Mouse (Mus musculus): Measurements from ENCODE around the gene Lpp. TPM values are rescaled to one million over a fixed set of nuclear protein-coding genes. Genes with fewer than 3 reads are reported as not detected.

The Lpp gene
- total and polyA plus RNA-seq, 3 experiments: 0.64 to 1.2 (median 0.68) TPM

DNA sequence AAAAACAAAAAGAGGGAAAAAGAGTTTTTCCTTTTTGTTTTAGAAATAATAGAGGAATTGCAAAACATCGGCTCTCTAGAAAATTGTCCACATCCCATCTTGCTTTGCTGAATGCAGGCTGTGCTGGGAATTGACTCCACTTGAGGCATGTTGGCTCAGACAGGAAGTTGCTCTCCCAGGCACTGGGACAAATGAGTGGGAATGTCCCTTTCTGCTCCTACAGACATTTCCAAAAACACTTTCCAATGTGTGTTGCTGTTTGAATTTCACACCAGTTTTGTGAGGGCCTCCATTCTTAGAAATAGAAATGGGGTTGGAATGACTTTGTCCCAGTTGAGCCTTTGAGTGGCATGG is 116.5 kb downstream of the Lpp start:
- no peaks in the 10 kb centered on the region for H3K79me2 ChIP-seq (replicated peaks; ENCODE audit: control insufficient read depth, extremely low read depth, insufficient read depth, poor library complexity, severe bottlenecking)
- no peak for TF ChIP-seq RCOR1 (conservative IDR thresholded peaks at IDR 0.05; ENCODE audit: low read depth, low read length)
- TF ChIP-seq MAZ (IDR thresholded peaks at IDR 0.05; ENCODE audit: low read depth, low read length): no peak
- no peak for DNase-seq (ENCODE audit: extremely low read depth)
- H3K4me3 ChIP-seq (replicated peaks in 1 of 3; ENCODE audit: low read depth in 2 of 3, low read length in 2 of 3, poor library complexity in 1 of 3): no peak overlapping the region
- no peak overlapping the region for H3K27ac ChIP-seq (ENCODE audit: insufficient read depth, low read depth)
- H3K9me3 ChIP-seq (replicated peaks; ENCODE audit: low read length): no peaks in the 10 kb centered on the region
- H3K4me2 ChIP-seq (ENCODE audit: insufficient read depth, low read depth, poor library complexity, severe bottlenecking): no peak overlapping the region
- H3K36me3 ChIP-seq (replicated peaks in 1 of 2; ENCODE audit: control insufficient read depth in 1 of 2, insufficient read depth in 1 of 2, low read length in 1 of 2): no peaks in the 10 kb centered on the region
- H3K9ac ChIP-seq (ENCODE audit: insufficient read depth, low read depth): no peak overlapping the region
- dilution Hi-C loops (cut with MboI; ENCODE audit: extremely low pct_ligation_motif_present, extremely low pct_unique_long_range_greater_than_20kb, low sequenced_read_pairs): no loop called here
- peaks cover 22 to 59% of the 10 kb centered on the region in 2 experiments for H3K4me1 ChIP-seq (ENCODE audit: control insufficient read depth in 1 of 2, insufficient read depth in 2 of 2)
- in situ Hi-C loops (cut with MboI; ENCODE audit: low pct_ligation_motif_present, low pct_unique_long_range_greater_than_20kb, low sequenced_read_pairs): no loop called here
- H3K27me3 ChIP-seq (replicated peaks): no peaks in the 10 kb centered on the region

DNA sequence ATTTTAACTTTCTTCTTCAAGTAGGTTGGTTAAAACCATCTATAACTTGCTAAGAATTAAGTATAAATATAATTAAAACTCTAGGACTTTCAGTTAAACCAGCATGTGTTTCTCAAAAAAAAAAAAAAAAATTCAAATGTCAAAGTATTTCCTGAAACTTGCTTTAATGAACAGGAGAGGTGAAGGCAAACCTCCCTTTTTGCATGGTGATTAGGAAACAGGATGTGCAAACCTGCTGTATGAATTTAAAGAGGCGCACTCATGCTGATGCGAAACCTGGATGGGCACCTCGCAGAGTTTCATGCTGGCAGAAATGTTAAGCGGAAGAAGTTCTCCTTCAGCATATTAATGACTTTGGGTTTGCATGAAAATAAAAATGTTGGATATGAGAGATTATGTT is 119.9 kb downstream of the Lpp start:
- peaks cover 0 to 26% of the 10 kb centered on the region in 2 experiments; a peak in 2 of 4 replicates for H3K4me1 ChIP-seq (ENCODE audit: control insufficient read depth in 1 of 2, insufficient read depth in 2 of 2)
- TF ChIP-seq MAX (IDR thresholded peaks at IDR 0.05; ENCODE audit: low read length) (no peak), JUND (conservative IDR thresholded peaks at IDR 0.05; ENCODE audit: low read depth, low read length) (no peak), HCFC1 (IDR thresholded peaks at IDR 0.05; ENCODE audit: low read depth, low read length) (no peak), ZNF384 (IDR thresholded peaks at IDR 0.05; ENCODE audit: low read depth, low read length) (peak; percentile 75), USF2 (conservative IDR thresholded peaks at IDR 0.05; ENCODE audit: low read depth, low read length) (no peak), EP300 (IDR thresholded peaks at IDR 0.05; ENCODE audit: low read length) (0 out of 2 replicates have a peak, but pooled peaks have one; percentile 32), MAFK (IDR thresholded peaks at IDR 0.05; ENCODE audit: insufficient replicate concordance, low read length) (no peak)
- no peak overlapping the region for H3K4me3 ChIP-seq (replicated peaks in 1 of 3; ENCODE audit: low read depth in 2 of 3, low read length in 2 of 3, poor library complexity in 1 of 3)
- H3K79me2 ChIP-seq (replicated peaks; ENCODE audit: control insufficient read depth, extremely low read depth, insufficient read depth, poor library complexity, severe bottlenecking): no peaks in the 10 kb centered on the region
- dilution Hi-C loops (cut with MboI; ENCODE audit: extremely low pct_ligation_motif_present, extremely low pct_unique_long_range_greater_than_20kb, low sequenced_read_pairs): no loop called here
- H3K9ac ChIP-seq (ENCODE audit: insufficient read depth, low read depth): no peak overlapping the region
- no peaks in the 10 kb centered on the region for H3K36me3 ChIP-seq (replicated peaks in 1 of 2; ENCODE audit: control insufficient read depth in 1 of 2, insufficient read depth in 1 of 2, low read length in 1 of 2)
- H3K27ac ChIP-seq (ENCODE audit: insufficient read depth, low read depth): no peak overlapping the region
- in situ Hi-C loops (cut with MboI; ENCODE audit: low pct_ligation_motif_present, low pct_unique_long_range_greater_than_20kb, low sequenced_read_pairs): no loop called here
- no peaks in the 10 kb centered on the region for H3K27me3 ChIP-seq (replicated peaks)
- no peak for DNase-seq (ENCODE audit: extremely low read depth)
- H3K4me2 ChIP-seq (ENCODE audit: insufficient read depth, low read depth, poor library complexity, severe bottlenecking): no peak overlapping the region; the same call in 1 of the 2 replicates
- no peaks in the 10 kb centered on the region for H3K9me3 ChIP-seq (replicated peaks; ENCODE audit: low read length)

- Histone ChIP-seq H3K4me3 (replicated peaks in 1 of 3; ENCODE audit: low read depth in 2 of 3, low read length in 2 of 3, poor library complexity in 1 of 3) (no peak overlapping the region), H3K27ac (ENCODE audit: insufficient read depth, low read depth) (no peak overlapping the region), H3K79me2 (replicated peaks; ENCODE audit: control insufficient read depth, extremely low read depth, insufficient read depth, poor library complexity, severe bottlenecking) (no peaks in the 10 kb centered on the region), H3K4me1 (ENCODE audit: control insufficient read depth in 1 of 2, insufficient read depth in 2 of 2) (peaks cover 0 to 19% of the 10 kb centered on the region in 2 experiments; a peak in 2 of 4 replicates), H3K36me3 (replicated peaks in 1 of 2; ENCODE audit: control insufficient read depth in 1 of 2, insufficient read depth in 1 of 2, low read length in 1 of 2) (no peaks in the 10 kb centered on the region), H3K4me2 (ENCODE audit: insufficient read depth, low read depth, poor library complexity, severe bottlenecking) (no peak overlapping the region), H3K9ac (ENCODE audit: insufficient read depth, low read depth) (no peak overlapping the region), H3K27me3 (replicated peaks) (no peaks in the 10 kb centered on the region), H3K9me3 (replicated peaks; ENCODE audit: low read length) (no peaks in the 10 kb centered on the region)
- DNase-seq (ENCODE audit: extremely low read depth): no peak
- dilution Hi-C loops (cut with MboI; ENCODE audit: extremely low pct_ligation_motif_present, extremely low pct_unique_long_range_greater_than_20kb, low sequenced_read_pairs): no loop called here
- TF ChIP-seq RAD21 (IDR thresholded peaks at IDR 0.05; ENCODE audit: low read depth, low read length): no peak
- TF ChIP-seq SIN3A (IDR thresholded peaks at IDR 0.05; ENCODE audit: low read length): no peak
- no peak for TF ChIP-seq BHLHE40 (IDR thresholded peaks at IDR 0.05; ENCODE audit: low read depth, low read length)
- no peak for TF ChIP-seq EP300 (IDR thresholded peaks at IDR 0.05; ENCODE audit: low read length)
- no peak for TF ChIP-seq USF2 (conservative IDR thresholded peaks at IDR 0.05; ENCODE audit: low read depth, low read length)
- TF ChIP-seq GABPA (IDR thresholded peaks at IDR 0.05; ENCODE audit: insufficient replicate concordance, low read depth, low read length): no peak
- TF ChIP-seq POLR2A (IDR thresholded peaks at IDR 0.05; ENCODE audit: low read depth, low read length): no peak
- in situ Hi-C loops (cut with MboI; ENCODE audit: low pct_ligation_motif_present, low pct_unique_long_range_greater_than_20kb, low sequenced_read_pairs): no loop called here
These were observed 121.8 kb downstream of the Lpp start for GRCm38 (mm10) chr16:24514802-24515727.

Measured in CH12.LX (cell line).